Mouse (Mus musculus) stomach, embryonic 15.5 days (tissue): ENCODE measurements around the gene Pmvk. TPM values are rescaled to one million over a fixed set of nuclear protein-coding genes. Genes with fewer than 3 reads are reported as not detected.
"Not testable (repeated sequence)": the region's sequence is repeated elsewhere in the genome, so short reads cannot be mapped to it uniquely, and the experiment has no call there.

Experiments used
- ATAC-seq: fragments of 200-750 bp; cut with Nextera tagmentation; 2 replicates; pipeline ENCODE4 v1.8.0; 2017; ENCODE audit warnings: low read depth, moderate number of reproducible peaks, moderate TSS enrichment; ENCODE audit not compliant: insufficient read depth, low FRiP score
- H3K27ac ChIP-seq: fragments of 300-500 bp; sonication (generic); 2 replicates; pipeline ENCODE4 v1.5.1; 2015; ENCODE audit warnings: mild to moderate bottlenecking, inconsistent platforms
- H3K27me3 ChIP-seq: fragments of 300-500 bp; sonication (generic); replicated peaks from 2 replicates; pipeline ENCODE4 v1.6.1; 2015; ENCODE audit warnings: inconsistent platforms
- H3K36me3 ChIP-seq: fragments of 300-500 bp; sonication (generic); 2 replicates; pipeline ENCODE4 v1.6.1; 2015; ENCODE audit warnings: inconsistent platforms
- H3K4me1 ChIP-seq: fragments of 300-500 bp; sonication (generic); 2 replicates; pipeline ENCODE4 v1.6.1; 2015; ENCODE audit warnings: inconsistent platforms
- H3K4me2 ChIP-seq: fragments of 300-500 bp; sonication (generic); 2 replicates; pipeline ENCODE4 v1.6.1; 2015; ENCODE audit warnings: mild to moderate bottlenecking, inconsistent platforms
- H3K4me3 ChIP-seq: fragments of 300-500 bp; sonication (generic); replicated peaks from 2 replicates; pipeline ENCODE4 v1.5.1; 2015; ENCODE audit warnings: inconsistent platforms
- H3K9ac ChIP-seq: fragments of 300-500 bp; sonication (generic); 2 replicates; pipeline ENCODE4 v1.6.1; 2015; ENCODE audit warnings: inconsistent platforms
- H3K9me3 ChIP-seq: fragments of 300-500 bp; sonication (generic); 2 replicates; pipeline ENCODE4 v1.6.1; 2016; ENCODE audit warnings: inconsistent platforms
- WGBS: fragments of 180-500 bp; shearing (Covaris S2); methylation state at CpG from one replicate; pipeline ENCODE4 v1.1.7; 2015; 5-methylcytosine and 5-hydroxymethylcytosine counted together
- polyA plus RNA-seq: library from polyadenylated mRNA; unstranded; fragments of >200 nt; fragmentation: Nextera tagmentation; extraction: Ambion mirVana; gene quantifications from 2 replicates; pipeline ENCODE4 v1.2.1, GENCODE M21; 2015

Pmvk gene
- polyA plus RNA-seq, 1 experiment from 2014 or later: 60.1 TPM

DNA sequence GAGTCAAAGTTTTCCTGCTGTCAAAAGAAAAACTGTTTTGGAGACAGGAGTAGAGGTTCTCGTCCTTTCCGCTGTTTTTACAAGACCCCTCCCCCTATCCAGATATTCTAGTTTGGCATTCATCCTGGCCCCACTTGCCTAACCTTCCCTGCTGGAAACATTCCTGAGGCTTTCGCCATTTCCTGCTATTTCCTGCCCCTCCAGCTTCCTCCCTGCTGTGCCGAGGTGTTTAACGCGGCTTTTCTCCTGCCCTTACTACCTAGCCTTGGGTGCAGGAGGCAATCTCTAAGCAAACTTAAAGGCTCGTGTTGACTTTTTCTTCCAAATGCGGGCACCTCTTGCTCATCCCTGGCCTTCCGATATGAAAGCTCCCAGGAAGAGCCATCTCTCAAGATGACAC, 34.8 kb upstream of the Pmvk start:
- peak overlapping the region; percentile 99 for H3K27ac ChIP-seq

DNA sequence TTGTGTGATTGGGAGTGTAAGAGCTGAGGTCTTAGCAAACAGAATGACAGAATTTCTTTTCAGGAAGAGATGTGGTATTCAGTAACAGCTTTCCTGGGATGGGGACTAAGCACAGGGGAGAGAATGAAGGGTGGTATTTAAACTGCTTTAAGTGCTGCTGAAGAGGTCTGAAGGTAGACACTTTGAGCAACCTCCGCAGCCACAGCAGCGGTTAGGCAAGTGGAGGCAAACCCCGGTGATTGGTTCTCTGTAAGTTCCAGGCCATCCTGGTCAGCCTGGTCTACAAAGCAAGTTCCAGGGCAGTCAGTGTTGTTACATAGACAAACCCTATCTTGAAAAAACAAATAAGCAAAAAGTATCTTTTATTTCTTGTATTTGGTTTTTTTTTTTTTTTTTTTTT, 34.4 kb upstream of the Pmvk start:
- 0 out of 2 replicates have a peak overlapping the region, but pooled peaks have one; percentile 46 for H3K9ac ChIP-seq
- 15% methylated on average over 3 of the region's 3 CpGs for WGBS
- H3K4me2 ChIP-seq: peak overlapping the region; percentile 64
- no peak for ATAC-seq
- no peaks in the 10 kb centered on the region for H3K27me3 ChIP-seq
- peaks cover 23% of the 10 kb centered on the region for H3K36me3 ChIP-seq
- H3K4me3 ChIP-seq: peak overlapping the region; percentile 64
- H3K4me1 ChIP-seq: peaks cover 51% of the 10 kb centered on the region
- peak overlapping the region; percentile 99 for H3K27ac ChIP-seq
- no peaks in the 10 kb centered on the region for H3K9me3 ChIP-seq

More for the DNA sequence above, 34.8 kb upstream of the Pmvk start:
- no peaks in the 10 kb centered on the region for H3K27me3 ChIP-seq
- H3K9me3 ChIP-seq: no peaks in the 10 kb centered on the region
- H3K4me2 ChIP-seq: peak overlapping the region; percentile 64
- 2% methylated on average over 9 of the region's 9 CpGs for WGBS
- H3K4me1 ChIP-seq: peaks cover 48% of the 10 kb centered on the region
- H3K4me3 ChIP-seq: peak overlapping the region; percentile 64
- peaks cover 23% of the 10 kb centered on the region for H3K36me3 ChIP-seq
- peak overlapping the region; percentile 46; the same call in 1 of the 2 replicates for H3K9ac ChIP-seq
- ATAC-seq: no peak

DNA sequence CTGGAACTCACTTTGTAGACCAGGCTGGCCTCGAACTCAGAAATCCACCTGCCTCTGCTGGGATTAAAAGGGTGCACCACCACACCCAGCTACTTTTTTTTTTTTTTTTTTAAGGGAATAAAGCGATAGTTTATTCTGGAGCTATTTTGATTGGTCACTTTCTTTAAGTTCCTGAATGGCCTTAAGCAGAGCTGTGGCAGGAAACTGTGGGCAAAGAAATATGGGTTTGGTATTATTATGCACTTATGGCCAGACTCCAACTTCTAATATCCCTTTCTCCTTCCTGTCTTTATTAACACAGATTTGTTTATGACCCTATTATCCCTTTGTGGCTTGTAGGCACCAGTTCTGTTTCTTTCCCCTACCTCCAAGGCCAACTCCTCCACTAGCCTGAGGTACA, 33.9 kb upstream of the Pmvk start:
- Histone ChIP-seq H3K9ac (no peak overlapping the region), H3K9me3 (no peaks in the 10 kb centered on the region), H3K36me3 (peaks cover 24% of the 10 kb centered on the region), H3K4me3 (peak overlapping the region; percentile 55), H3K4me1 (peaks cover 54% of the 10 kb centered on the region), H3K27ac (peak overlapping the region; percentile 99), H3K27me3 (no peaks in the 10 kb centered on the region), H3K4me2 (peak overlapping the region; percentile 64)
- no peak for ATAC-seq
- WGBS: 52% methylated on average over 2 of the region's 2 CpGs

DNA sequence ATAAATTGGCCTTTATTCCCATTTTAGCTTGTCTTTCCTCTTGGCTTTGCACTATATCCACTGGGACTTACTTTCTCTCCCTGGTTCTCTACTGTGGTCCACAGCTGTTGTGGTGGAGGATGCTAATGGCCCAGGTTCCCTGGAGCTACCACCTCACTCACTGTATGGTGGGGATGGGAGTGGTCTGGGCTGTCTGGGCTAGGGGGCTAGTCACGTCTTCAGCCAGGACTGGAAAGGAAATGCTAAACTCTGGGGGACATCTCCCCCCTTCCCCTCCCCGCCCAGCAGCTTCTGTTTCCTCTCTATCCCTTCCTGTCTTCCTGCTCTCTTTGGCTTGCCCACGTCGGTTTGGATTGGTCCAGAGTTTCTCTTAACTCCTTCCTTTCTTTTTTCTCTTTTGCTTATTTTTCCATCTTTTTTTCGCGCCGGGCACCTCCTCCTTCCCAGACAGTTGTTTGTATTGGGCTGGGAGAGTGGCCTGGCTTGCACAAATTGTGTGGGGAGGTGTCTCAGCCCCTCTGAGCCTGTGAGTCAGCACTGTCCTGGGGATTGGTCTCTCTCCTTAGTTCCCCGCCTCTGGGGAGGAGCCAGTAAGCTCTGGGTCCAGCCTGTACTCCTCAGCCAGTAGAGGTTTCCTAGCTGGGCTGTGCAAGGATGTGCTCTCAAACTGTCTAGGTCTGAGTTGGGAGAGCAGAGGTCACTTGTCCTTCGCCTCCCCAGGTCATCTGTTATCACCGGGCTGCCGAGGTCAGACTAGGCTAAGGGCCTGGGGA, 33.2 kb upstream of the Pmvk start:
- H3K4me3 ChIP-seq: peak overlapping the region; percentile 55
- 2% methylated on average over 11 of the region's 11 CpGs for WGBS
- no peaks in the 10 kb centered on the region for H3K9me3 ChIP-seq
- peak overlapping the region; percentile 64 for H3K4me2 ChIP-seq
- peaks cover 54% of the 10 kb centered on the region for H3K4me1 ChIP-seq
- no peaks in the 10 kb centered on the region for H3K27me3 ChIP-seq
- H3K36me3 ChIP-seq: peaks cover 22% of the 10 kb centered on the region
- peak overlapping the region; percentile 99 for H3K27ac ChIP-seq
- H3K9ac ChIP-seq: peak overlapping the region; percentile 44
- peak; percentile 85 for ATAC-seq

DNA sequence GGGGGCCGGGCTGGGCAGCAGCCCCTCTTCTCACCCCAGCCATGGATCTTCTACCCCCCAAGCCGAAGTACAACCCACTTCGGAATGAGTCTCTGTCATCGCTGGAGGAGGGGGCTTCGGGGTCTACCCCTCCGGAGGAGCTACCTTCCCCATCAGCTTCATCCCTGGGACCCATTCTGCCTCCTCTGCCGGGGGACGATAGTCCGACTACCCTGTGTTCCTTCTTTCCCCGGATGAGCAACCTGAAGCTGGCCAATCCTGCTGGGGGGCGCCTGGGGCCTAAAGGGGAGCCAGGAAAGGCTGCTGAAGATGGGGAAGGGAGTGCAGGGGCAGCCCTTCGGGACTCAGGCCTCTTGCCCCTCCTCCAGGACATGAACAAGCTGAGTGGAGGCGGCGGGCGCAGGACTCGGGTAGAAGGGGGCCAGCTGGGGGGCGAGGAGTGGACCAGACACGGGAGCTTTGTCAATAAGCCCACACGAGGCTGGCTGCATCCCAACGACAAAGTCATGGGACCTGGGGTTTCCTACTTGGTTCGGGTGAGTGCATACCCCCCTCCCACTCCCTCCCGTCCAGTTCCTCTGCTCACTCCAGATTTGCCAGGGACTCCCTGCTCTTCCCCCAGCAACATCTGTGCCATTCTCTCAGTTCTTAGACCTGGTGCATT, 32.4 kb upstream of the Pmvk start:
- H3K36me3 ChIP-seq: peaks cover 25% of the 10 kb centered on the region
- peak overlapping the region; percentile 64 for H3K4me2 ChIP-seq
- H3K27ac ChIP-seq: peak overlapping the region; percentile 99
- H3K9me3 ChIP-seq: no peaks in the 10 kb centered on the region
- WGBS: 13% methylated on average over 22 of the region's 22 CpGs
- no peak for ATAC-seq
- no peaks in the 10 kb centered on the region for H3K27me3 ChIP-seq
- peak overlapping the region; percentile 55 for H3K4me3 ChIP-seq
- H3K9ac ChIP-seq: peak overlapping the region; percentile 44
- peaks cover 54% of the 10 kb centered on the region for H3K4me1 ChIP-seq

DNA sequence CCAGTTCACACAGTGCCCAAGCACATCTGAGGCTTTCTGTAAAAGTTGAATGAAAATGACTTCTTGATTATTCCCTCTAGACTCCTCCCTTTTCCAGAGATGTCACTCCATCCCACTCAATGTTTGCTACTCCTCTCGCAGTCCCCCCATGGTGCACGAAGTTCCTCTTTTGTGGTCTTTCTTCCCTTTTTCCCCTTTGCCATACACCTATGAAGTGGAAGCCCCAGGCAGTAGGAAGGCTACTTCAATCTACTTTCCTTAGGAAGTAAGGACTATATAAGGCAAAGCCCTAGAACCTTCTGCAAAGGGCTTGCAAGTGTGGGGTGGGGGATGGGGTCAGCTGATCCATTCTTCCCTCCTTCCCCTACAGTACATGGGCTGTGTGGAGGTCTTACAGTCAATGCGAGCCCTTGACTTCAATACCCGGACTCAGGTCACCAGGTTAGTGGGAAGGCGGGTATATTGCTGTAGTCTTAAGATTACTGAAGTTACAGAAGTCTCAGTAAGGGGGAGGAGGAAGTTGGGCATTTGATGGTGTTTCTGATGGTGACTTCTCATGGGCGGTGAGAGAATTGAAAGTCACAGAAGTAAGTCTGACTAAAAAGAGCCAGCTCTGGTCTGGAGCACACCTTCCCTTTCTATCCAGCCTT, 31.7 kb upstream of the Pmvk start:
- H3K4me1 ChIP-seq: peaks cover 49% of the 10 kb centered on the region

DNA sequence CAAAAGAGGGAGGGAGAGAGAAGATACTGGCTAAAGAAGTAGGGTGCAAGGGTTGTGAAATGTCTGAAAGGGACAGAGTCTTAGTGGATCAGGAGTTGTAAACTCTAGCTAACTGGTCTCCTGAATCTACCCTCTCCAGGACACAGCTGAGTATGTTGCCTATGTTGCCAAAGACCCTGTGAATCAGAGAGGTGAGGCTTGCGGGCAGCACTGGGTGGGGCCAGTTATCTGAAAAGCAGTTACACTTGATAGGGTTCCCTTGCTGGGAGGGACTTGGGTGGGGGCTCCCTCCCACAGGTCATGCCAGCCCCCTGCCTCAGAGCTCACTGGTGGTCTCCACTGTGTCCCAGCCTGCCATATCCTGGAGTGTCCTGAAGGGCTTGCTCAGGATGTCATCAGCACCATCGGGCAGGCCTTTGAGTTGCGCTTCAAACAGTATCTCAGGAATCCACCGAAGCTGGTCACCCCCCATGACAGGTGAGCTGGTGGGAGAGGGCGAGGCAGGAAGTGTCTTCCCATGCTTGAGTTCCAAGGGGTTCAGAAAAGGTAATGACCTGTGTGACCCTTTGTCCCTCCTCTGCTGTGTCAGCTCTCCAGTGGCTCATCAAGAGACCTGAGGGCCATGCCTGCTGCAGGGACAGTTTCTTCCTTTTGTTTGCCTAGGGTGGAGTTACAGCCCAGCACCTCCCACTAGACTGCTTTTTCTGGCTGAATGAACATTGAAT, 29.8 kb upstream of the Pmvk start:
- H3K4me1 ChIP-seq: peaks cover 48% of the 10 kb centered on the region
- no peaks in the 10 kb centered on the region for H3K9me3 ChIP-seq
- ATAC-seq: no peak
- no peaks in the 10 kb centered on the region for H3K27me3 ChIP-seq
- H3K36me3 ChIP-seq: peaks cover 36% of the 10 kb centered on the region
- no peak overlapping the region for H3K4me3 ChIP-seq
- 67% methylated on average over 5 of the region's 5 CpGs for WGBS
- 0 out of 2 replicates have a peak overlapping the region, but pooled peaks have one; percentile 9 for H3K27ac ChIP-seq
- no peak overlapping the region for H3K9ac ChIP-seq
- H3K4me2 ChIP-seq: peak overlapping the region; percentile 10; the same call in 1 of the 2 replicates

More for the DNA sequence above, 31.7 kb upstream of the Pmvk start:
- Histone ChIP-seq H3K9ac (no peak overlapping the region), H3K4me2 (peak overlapping the region; percentile 64), H3K27me3 (no peaks in the 10 kb centered on the region), H3K9me3 (no peaks in the 10 kb centered on the region), H3K27ac (no peak overlapping the region; the same call in 1 of the 2 replicates), H3K4me3 (peak overlapping the region; percentile 55), H3K36me3 (peaks cover 32% of the 10 kb centered on the region)
- WGBS: 55% methylated on average over 6 of the region's 6 CpGs
- no peak for ATAC-seq

DNA sequence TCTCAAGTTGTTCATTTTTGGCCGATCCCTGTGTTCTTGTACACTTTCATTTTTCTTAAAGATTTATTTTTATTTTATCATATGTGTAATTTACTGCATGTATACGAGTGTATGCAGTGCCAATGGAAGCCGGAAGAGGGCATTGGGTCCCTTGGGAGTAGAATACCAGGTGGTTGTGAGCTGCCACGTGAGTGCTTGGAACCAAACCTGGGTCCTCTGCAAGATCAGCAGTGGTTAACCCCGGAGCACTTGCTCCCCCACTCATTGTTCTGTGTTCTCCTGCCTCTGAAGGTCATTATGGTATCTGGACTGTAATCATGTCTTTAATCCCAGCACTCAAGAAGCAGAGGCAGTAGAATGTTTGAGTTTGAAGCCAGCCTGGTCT, 29.2 kb upstream of the Pmvk start:
- ATAC-seq: no peak
- H3K9me3 ChIP-seq: no peaks in the 10 kb centered on the region
- H3K36me3 ChIP-seq: peaks cover 36% of the 10 kb centered on the region
- no peaks in the 10 kb centered on the region for H3K27me3 ChIP-seq
- WGBS: 78% methylated on average over 5 of the region's 5 CpGs
- no peak overlapping the region for H3K9ac ChIP-seq
- no peak overlapping the region for H3K4me2 ChIP-seq
- peaks cover 43% of the 10 kb centered on the region for H3K4me1 ChIP-seq
- H3K4me3 ChIP-seq: no peak overlapping the region
- H3K27ac ChIP-seq: 0 out of 2 replicates have a peak overlapping the region, but pooled peaks have one; percentile 9

DNA sequence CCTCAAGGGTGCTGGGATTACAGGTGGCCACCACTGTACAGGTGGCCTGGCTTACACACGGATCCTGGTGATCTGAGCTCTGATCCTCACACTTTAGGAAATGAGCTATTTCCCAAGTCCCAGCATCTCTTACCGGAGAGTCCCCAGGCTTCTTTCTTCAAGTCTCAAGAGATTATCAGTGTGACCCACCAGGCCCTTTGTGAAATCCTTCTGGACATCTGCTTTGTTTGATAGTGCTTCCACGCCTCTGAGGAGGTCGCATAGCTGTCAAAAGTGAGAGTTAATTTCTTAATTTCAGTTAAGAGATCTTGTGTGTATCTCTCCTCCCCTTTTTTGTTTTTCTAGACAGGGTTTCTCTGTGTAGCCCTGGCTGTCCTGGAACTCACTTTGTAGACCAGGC, 28.5 kb upstream of the Pmvk start:
- no peak overlapping the region for H3K4me2 ChIP-seq
- no peak overlapping the region for H3K4me3 ChIP-seq
- no peak overlapping the region for H3K27ac ChIP-seq
- 82% methylated on average over 4 of the region's 4 CpGs for WGBS
- H3K36me3 ChIP-seq: peaks cover 36% of the 10 kb centered on the region
- H3K9me3 ChIP-seq: no peaks in the 10 kb centered on the region
- ATAC-seq: no peak
- H3K4me1 ChIP-seq: peaks cover 38% of the 10 kb centered on the region
- no peaks in the 10 kb centered on the region for H3K27me3 ChIP-seq
- no peak overlapping the region for H3K9ac ChIP-seq

DNA sequence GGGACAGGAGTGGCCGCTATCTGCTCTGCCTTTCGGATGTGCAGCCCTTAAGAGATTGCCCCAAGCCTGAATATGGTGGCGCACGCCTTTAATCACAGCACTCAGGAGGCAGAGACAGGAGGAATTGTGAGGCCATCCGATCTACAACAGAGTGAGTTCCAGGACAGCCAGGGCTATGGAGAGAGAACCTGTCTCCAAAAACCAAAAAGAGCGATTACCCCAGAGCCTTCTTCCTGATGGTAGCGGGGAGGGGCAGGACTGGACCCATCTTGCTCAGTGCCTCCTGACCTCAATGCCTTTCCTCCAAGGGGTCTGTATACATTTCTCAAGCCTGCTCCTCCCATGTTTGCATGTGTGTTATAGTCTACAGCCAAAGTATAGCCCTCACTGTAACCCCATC, 25.3 kb upstream of the Pmvk start:
- Histone ChIP-seq H3K36me3 (peaks cover 53% of the 10 kb centered on the region), H3K4me1 (peaks cover 23% of the 10 kb centered on the region)
- not testable (repeated sequence) for ATAC-seq, H3K27ac ChIP-seq, H3K4me2 ChIP-seq, H3K4me3 ChIP-seq, H3K9ac ChIP-seq, H3K9me3 ChIP-seq, H3K27me3 ChIP-seq
- WGBS: 80% methylated on average over 7 of the region's 7 CpGs
